Mouse (Mus musculus): ENCODE data around the gene Atf6. TPM values are rescaled to one million over a fixed set of nuclear protein-coding genes. Genes with fewer than 3 reads are reported as not detected.
A peak's percentile ranks its signal among the peaks of the same experiment; 100 is the strongest.

Atf6 gene
- polyA plus RNA-seq, 1 experiment from 2014 or later: 8.7 TPM

GRCm38 (mm10) chr1:170659260-170659659, 208.3 kb downstream of the Atf6 start:
- Histone ChIP-seq H3K27ac (ENCODE audit: low read length) (no peak overlapping the region), H3K36me3 (ENCODE audit: insufficient read depth, low read length) (no peaks in the 10 kb centered on the region), H3K9me3 (ENCODE audit: low read length) (no peaks in the 10 kb centered on the region), H3K9ac (replicated peaks; ENCODE audit: low read length) (no peak overlapping the region), H3K27me3 (ENCODE audit: insufficient read depth, low read length) (no peaks in the 10 kb centered on the region), H3K4me1 (ENCODE audit: insufficient read depth, low read length) (0 out of 2 replicates have a peak, but pooled peaks cover 2% of the 10 kb centered on the region), H3K4me2 (replicated peaks; ENCODE audit: low read depth, low read length) (no peak overlapping the region), H3K4me3 (ENCODE audit: low read length) (no peak overlapping the region)
- WGBS: 81% methylated on average over 13 of the region's 13 CpGs
- ATAC-seq (ENCODE audit: low FRiP score, low TSS enrichment): no peak

DNA sequence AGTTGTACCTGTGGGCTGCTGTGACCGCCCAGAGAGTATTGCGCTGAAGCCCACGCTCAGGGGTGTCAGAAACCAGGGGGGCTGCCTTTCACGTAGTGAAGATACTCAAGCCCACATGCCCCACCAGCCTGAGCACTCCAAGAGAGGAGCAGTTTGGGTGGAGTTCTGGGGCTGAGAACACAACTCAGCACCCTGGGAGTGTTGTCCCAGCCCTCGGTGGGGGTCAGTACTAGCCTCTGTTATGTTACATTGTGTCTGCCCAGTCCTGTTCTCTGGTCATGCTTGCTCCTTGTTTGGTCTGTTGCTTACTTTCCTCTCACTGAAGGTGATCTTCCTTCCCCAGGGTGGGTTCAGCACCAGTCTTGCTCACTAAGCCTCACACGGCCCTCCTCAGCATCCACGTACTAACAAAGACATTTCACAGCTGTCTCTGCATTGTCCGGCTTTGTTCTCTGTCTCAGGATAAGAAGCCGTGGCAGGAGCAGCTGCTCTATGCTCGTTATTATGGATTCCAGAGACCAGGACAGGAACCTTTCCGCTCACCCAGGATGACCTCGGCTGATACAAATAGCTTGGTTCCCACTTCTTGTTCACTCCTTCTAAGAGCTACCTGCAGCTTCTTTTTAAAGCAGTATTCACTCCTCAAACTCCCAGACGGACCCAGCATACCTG, 209.8 kb downstream of the Atf6 start:
- Histone ChIP-seq H3K4me2 (replicated peaks; ENCODE audit: low read depth, low read length) (no peak overlapping the region), H3K4me3 (ENCODE audit: low read length) (no peak overlapping the region), H3K27me3 (ENCODE audit: insufficient read depth, low read length) (no peaks in the 10 kb centered on the region), H3K4me1 (ENCODE audit: insufficient read depth, low read length) (0 out of 2 replicates have a peak, but pooled peaks cover 2% of the 10 kb centered on the region), H3K27ac (ENCODE audit: low read length) (no peak overlapping the region), H3K9me3 (ENCODE audit: low read length) (no peaks in the 10 kb centered on the region), H3K9ac (replicated peaks; ENCODE audit: low read length) (no peak overlapping the region), H3K36me3 (ENCODE audit: insufficient read depth, low read length) (no peaks in the 10 kb centered on the region)
- 58% methylated on average over 13 of the region's 13 CpGs for WGBS
- no peak for ATAC-seq (ENCODE audit: low FRiP score, low TSS enrichment)

GRCm38 (mm10) chr1:170657228-170657521, 210.4 kb downstream of the Atf6 start:
- Histone ChIP-seq H3K9me3 (ENCODE audit: low read length) (no peaks in the 10 kb centered on the region), H3K4me2 (replicated peaks; ENCODE audit: low read depth, low read length) (no peak overlapping the region), H3K9ac (replicated peaks; ENCODE audit: low read length) (no peak overlapping the region), H3K4me1 (ENCODE audit: insufficient read depth, low read length) (0 out of 2 replicates have a peak, but pooled peaks cover 2% of the 10 kb centered on the region), H3K4me3 (ENCODE audit: low read length) (no peak overlapping the region), H3K27me3 (ENCODE audit: insufficient read depth, low read length) (no peaks in the 10 kb centered on the region), H3K27ac (ENCODE audit: low read length) (no peak overlapping the region), H3K36me3 (ENCODE audit: insufficient read depth, low read length) (no peaks in the 10 kb centered on the region)
- no peak for ATAC-seq (ENCODE audit: low FRiP score, low TSS enrichment)
- 28% methylated on average over 2 of the region's 2 CpGs for WGBS

DNA sequence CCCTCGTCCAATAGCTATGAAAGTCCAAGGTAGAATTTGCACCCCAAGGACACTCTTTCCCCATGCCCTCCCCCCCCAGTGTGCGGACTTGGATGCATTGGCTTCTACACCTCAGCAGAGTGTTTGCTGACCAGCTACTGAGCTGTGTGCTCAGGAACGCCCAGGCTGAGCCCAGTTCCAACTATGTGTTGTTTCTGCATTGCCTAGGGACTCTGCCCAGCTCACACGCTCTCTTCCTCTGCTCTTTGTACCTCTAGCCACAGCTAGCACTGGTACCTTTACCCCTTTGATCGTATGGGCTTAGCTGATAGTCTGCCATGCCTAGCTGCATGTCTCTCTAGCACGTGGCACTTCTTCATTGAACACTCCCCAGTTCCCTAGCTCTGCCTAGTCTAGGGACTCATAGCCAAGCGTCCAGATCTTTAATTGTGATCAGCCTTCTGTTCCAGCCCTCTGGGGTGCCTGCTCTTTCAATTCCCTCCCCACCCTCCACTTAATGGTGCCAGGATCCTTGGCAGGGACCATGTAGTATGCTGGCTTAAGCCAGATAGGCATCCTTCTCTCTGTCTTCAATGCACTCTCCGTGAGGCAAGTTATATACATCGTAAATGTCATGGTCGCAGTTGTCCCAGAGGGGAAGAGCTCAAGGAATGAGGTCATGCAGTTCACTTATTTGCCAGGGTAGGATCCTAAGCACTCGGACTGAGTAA, 210.9 kb downstream of the Atf6 start:
- ATAC-seq (ENCODE audit: low FRiP score, low TSS enrichment): no peak
- Histone ChIP-seq H3K27me3 (ENCODE audit: insufficient read depth, low read length) (no peaks in the 10 kb centered on the region), H3K4me2 (replicated peaks; ENCODE audit: low read depth, low read length) (no peak overlapping the region), H3K4me3 (ENCODE audit: low read length) (no peak overlapping the region), H3K27ac (ENCODE audit: low read length) (no peak overlapping the region), H3K4me1 (ENCODE audit: insufficient read depth, low read length) (0 out of 2 replicates have a peak, but pooled peaks cover 2% of the 10 kb centered on the region), H3K9me3 (ENCODE audit: low read length) (no peaks in the 10 kb centered on the region), H3K36me3 (ENCODE audit: insufficient read depth, low read length) (no peaks in the 10 kb centered on the region), H3K9ac (replicated peaks; ENCODE audit: low read length) (no peak overlapping the region)
- WGBS: 69% methylated on average over 11 of the region's 11 CpGs

DNA sequence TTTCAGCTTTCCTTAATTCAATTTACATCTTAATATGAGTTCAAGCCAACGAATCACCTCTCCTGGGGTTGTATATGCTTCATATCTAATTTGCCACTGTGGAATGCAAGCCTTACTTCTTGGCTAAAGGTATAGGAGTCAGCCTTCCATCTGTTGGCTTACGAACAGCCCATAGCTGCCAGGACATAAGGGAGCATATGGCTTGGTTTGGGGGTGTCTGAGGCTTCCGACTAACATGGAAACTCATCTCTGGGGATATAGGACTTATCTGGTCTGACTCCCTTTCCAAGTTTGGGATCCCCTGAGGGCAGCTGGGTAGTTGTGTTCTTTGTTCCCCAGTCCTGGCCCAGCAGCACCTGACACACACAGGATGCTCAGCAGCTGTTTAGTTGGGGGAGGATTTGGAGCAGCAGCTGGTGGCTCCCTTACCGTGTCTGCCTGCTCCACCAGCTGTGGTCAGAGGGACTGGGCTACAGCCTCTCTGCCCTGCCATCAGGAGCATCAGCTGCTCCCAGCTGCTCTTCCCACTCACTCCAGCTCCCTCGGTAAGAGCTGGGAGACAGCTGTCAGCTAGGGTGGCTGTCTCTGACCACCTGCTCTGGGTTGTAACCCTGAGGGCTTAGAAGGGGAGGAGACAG, 212.2 kb downstream of the Atf6 start:
- WGBS: 57% methylated on average over 5 of the region's 5 CpGs
- peaks cover 5% of the 10 kb centered on the region; the same call in 1 of the 2 replicates for H3K4me1 ChIP-seq (ENCODE audit: insufficient read depth, low read length)
- no peak overlapping the region for H3K4me3 ChIP-seq (ENCODE audit: low read length)
- no peaks in the 10 kb centered on the region for H3K27me3 ChIP-seq (ENCODE audit: insufficient read depth, low read length)
- no peak overlapping the region for H3K4me2 ChIP-seq (replicated peaks; ENCODE audit: low read depth, low read length)
- H3K9ac ChIP-seq (replicated peaks; ENCODE audit: low read length): no peak overlapping the region
- H3K9me3 ChIP-seq (ENCODE audit: low read length): no peaks in the 10 kb centered on the region
- ATAC-seq (ENCODE audit: low FRiP score, low TSS enrichment): peak; percentile 62
- H3K27ac ChIP-seq (ENCODE audit: low read length): no peak overlapping the region
- no peaks in the 10 kb centered on the region for H3K36me3 ChIP-seq (ENCODE audit: insufficient read depth, low read length)

Other genes with a start within 250 kb of the Atf6 start
- gene Olfml2b, start 223.2 kb downstream of the Atf6 start, polyA plus RNA-seq (2015; fragmentation: Nextera tagmentation; extraction: Ambion mirVana): 10.8 and 13.1 TPM in 2 replicates
- gene Gm26620, start 17.3 kb upstream of the Atf6 start, polyA plus RNA-seq (2015; fragmentation: Nextera tagmentation; extraction: Ambion mirVana): 0.58 and 0.64 TPM in 2 replicates
- gene Dusp12, start 17.8 kb upstream of the Atf6 start, polyA plus RNA-seq (2015; fragmentation: Nextera tagmentation; extraction: Ambion mirVana): 39.5 and 40.5 TPM in 2 replicates
- 0.18 and 0.24 TPM in 2 replicates for gene Fcrlb, start 45.2 kb upstream of the Atf6 start, polyA plus RNA-seq (2015; fragmentation: Nextera tagmentation; extraction: Ambion mirVana)
- gene Fcrla, start 59.8 kb upstream of the Atf6 start, polyA plus RNA-seq (2015; fragmentation: Nextera tagmentation; extraction: Ambion mirVana): not detected in 2 replicates
- 2.6 and 3.9 TPM in 2 replicates for gene Fcgr2b, start 108.8 kb upstream of the Atf6 start, polyA plus RNA-seq (2015; fragmentation: Nextera tagmentation; extraction: Ambion mirVana)
- gene Fcgr4, start 151.1 kb upstream of the Atf6 start, polyA plus RNA-seq (2015; fragmentation: Nextera tagmentation; extraction: Ambion mirVana): 0.87 and 1.3 TPM in 2 replicates
- gene Fcgr3, start 197.2 kb upstream of the Atf6 start, polyA plus RNA-seq (2015; fragmentation: Nextera tagmentation; extraction: Ambion mirVana): 8.8 and 9.0 TPM in 2 replicates
- 2.9 and 3.0 TPM in 2 replicates for gene Cfap126, start 246.1 kb upstream of the Atf6 start, polyA plus RNA-seq (2015; fragmentation: Nextera tagmentation; extraction: Ambion mirVana)

Data from kidney, embryonic 16.5 days (tissue).